In genomic region chr1:93401191-93402052, GRCm38 (mm10) we compare ENCODE assay signal across 8 mouse cellular contexts. TPM values are rescaled to one million over a fixed set of nuclear protein-coding genes. Genes with fewer than 3 reads are reported as not detected.
DNase-seq lines count a peak whose midpoint lies in the region; ATAC-seq and TF ChIP-seq lines count a peak whose summit lies in the region.
"Had no signal": no experiment of that assay in that cellular context is flagged by ENCODE, and none has a peak within 500 bp of the region (broad histone marks: within the 10 kb centered on the region; RNA-seq: fewer than 3 reads in every experiment).

No protein-coding gene starts in this region.

- 20% methylated on average over 38 of the region's 38 CpGs for WGBS in embryonic facial prominence, embryonic 13.5 days
- 12% methylated on average over 38 of the region's 38 CpGs for WGBS in intestine, postnatal 0 days
- WGBS in stomach, embryonic 16.5 days: 8% methylated on average over 38 of the region's 38 CpGs

- peak; percentile 8 to 13 for DNase-seq in urinary bladder, postnatal 36 days (ENCODE audit: low spot score in 2 of 2)
- DNase-seq in urinary bladder, postnatal 10 days (ENCODE audit: low spot score): no peak
- DNase-seq in left cerebral cortex, adult 8-10 months (ENCODE audit: low spot score in 2 of 2): no peak

- peaks cover 14% of the 10 kb centered on the region for H3K36me3 ChIP-seq in embryonic facial prominence, embryonic 13.5 days
- H3K36me3 ChIP-seq in intestine, postnatal 0 days (ENCODE audit: control insufficient read depth, insufficient read depth): peaks cover 10% of the 10 kb centered on the region
- H3K36me3 ChIP-seq in megakaryocyte, embryonic 14.5 days (replicated peaks; ENCODE audit: low read length): peaks cover 22% of the 10 kb centered on the region
- H3K36me3 ChIP-seq in stomach, embryonic 16.5 days (ENCODE audit: control insufficient read depth, insufficient read depth, low read length): no peaks in the 10 kb centered on the region

- H3K27me3 ChIP-seq in embryonic facial prominence, embryonic 13.5 days: peaks cover 3% of the 10 kb centered on the region; the same call in 1 of the 2 replicates
- H3K27me3 ChIP-seq in intestine, postnatal 0 days (replicated peaks; ENCODE audit: control insufficient read depth, insufficient read depth, low read length): no peaks in the 10 kb centered on the region
- peaks cover 49% of the 10 kb centered on the region for H3K27me3 ChIP-seq in megakaryocyte, embryonic 14.5 days (replicated peaks)
- no peaks in the 10 kb centered on the region for H3K27me3 ChIP-seq in stomach, embryonic 16.5 days (ENCODE audit: control insufficient read depth, insufficient read depth, low read length)

- peak overlapping the region; percentile 55 for H3K4me2 ChIP-seq in embryonic facial prominence, embryonic 13.5 days
- H3K4me2 ChIP-seq in intestine, postnatal 0 days (replicated peaks; ENCODE audit: low read depth): peak overlapping the region; percentile 59
- H3K4me2 ChIP-seq in stomach, embryonic 16.5 days (ENCODE audit: low read depth, low read length): peak overlapping the region; percentile 51

- TF ChIP-seq CTCF in intestine, postnatal 0 days (IDR thresholded peaks at IDR 0.05; ENCODE audit: low read depth): peak; percentile 14; the same call in 1 of the 2 replicates

- no peaks in the 10 kb centered on the region for H3K9me3 ChIP-seq in embryonic facial prominence, embryonic 13.5 days
- no peaks in the 10 kb centered on the region for H3K9me3 ChIP-seq in intestine, postnatal 0 days (ENCODE audit: control insufficient read depth)
- H3K9me3 ChIP-seq in megakaryocyte, embryonic 14.5 days: 0 out of 2 replicates have a peak, but pooled peaks cover 3% of the 10 kb centered on the region
- no peaks in the 10 kb centered on the region for H3K9me3 ChIP-seq in stomach, embryonic 16.5 days (replicated peaks; ENCODE audit: control insufficient read depth, low read length)

- H3K27ac ChIP-seq in embryonic facial prominence, embryonic 13.5 days: no peak overlapping the region
- no peak overlapping the region for H3K27ac ChIP-seq in intestine, postnatal 0 days (ENCODE audit: low read depth, low read length)
- no peak overlapping the region for H3K27ac ChIP-seq in stomach, embryonic 16.5 days (ENCODE audit: low read length)

- ATAC-seq in embryonic facial prominence, embryonic 13.5 days (ENCODE audit: insufficient number of reproducible peaks, insufficient read depth, low FRiP score, low TSS enrichment, low read depth): no peak
- ATAC-seq in intestine, postnatal 0 days: peak; percentile 19; the same call in 1 of the 2 replicates
- no peak for ATAC-seq in stomach, embryonic 16.5 days (ENCODE audit: insufficient read depth, low FRiP score)

- H3K9ac ChIP-seq in embryonic facial prominence, embryonic 13.5 days: peak overlapping the region; percentile 36; the same call in 1 of the 2 replicates
- H3K9ac ChIP-seq in intestine, postnatal 0 days (ENCODE audit: low read depth, low read length): no peak overlapping the region
- H3K9ac ChIP-seq in stomach, embryonic 16.5 days (ENCODE audit: low read length): peak overlapping the region; percentile 47

- H3K4me1 ChIP-seq in embryonic facial prominence, embryonic 13.5 days: peaks cover 8% of the 10 kb centered on the region; the same call in 1 of the 2 replicates
- H3K4me1 ChIP-seq in intestine, postnatal 0 days (replicated peaks; ENCODE audit: control insufficient read depth, insufficient read depth, low read length): no peaks in the 10 kb centered on the region
- peaks cover 41% of the 10 kb centered on the region for H3K4me1 ChIP-seq in megakaryocyte, embryonic 14.5 days
- H3K4me1 ChIP-seq in stomach, embryonic 16.5 days (ENCODE audit: control insufficient read depth, insufficient read depth, low read length): 0 out of 2 replicates have a peak, but pooled peaks cover 4% of the 10 kb centered on the region

- H3K4me3 ChIP-seq in embryonic facial prominence, embryonic 13.5 days: peak overlapping the region; percentile 33
- peak overlapping the region; percentile 16 for H3K4me3 ChIP-seq in intestine, postnatal 0 days (ENCODE audit: low read depth, low read length)
- peak overlapping the region; percentile 84 for H3K4me3 ChIP-seq in megakaryocyte, embryonic 14.5 days (replicated peaks)
- peak overlapping the region; percentile 37 for H3K4me3 ChIP-seq in stomach, embryonic 16.5 days (replicated peaks; ENCODE audit: low read length)

RNA-seq across cellular contexts. Expression of gene Ano7, which starts 27.7 kb away (rescaled TPM):
- 0.49 and 0.62 TPM in 2 replicates for polyA plus RNA-seq in embryonic facial prominence, embryonic 13.5 days (2015; fragmentation: Nextera tagmentation; extraction: Ambion mirVana)
- polyA plus RNA-seq in intestine, postnatal 0 days (2015; fragmentation: Nextera tagmentation; extraction: Ambion mirVana): 1.7 TPM in 2 replicates
- 0.02 TPM in 1 of 2 replicates, not detected in the other for polyA plus RNA-seq in megakaryocyte, embryonic 14.5 days (2012; ENCODE audit: insufficient read depth, low replicate concordance)
- 2.1 and 2.9 TPM in 2 replicates for polyA plus RNA-seq in stomach, embryonic 16.5 days (2015; fragmentation: Nextera tagmentation; extraction: Ambion mirVana)
- under 1 TPM; 0.18 to 0.74 (median 0.51) TPM for total RNA-seq in left cerebral cortex, adult 8-10 months (2022)
- total RNA-seq: heart, adult 18-20 months had no signal

RNA-seq across cellular contexts. Expression of gene Pask, which starts 58.1 kb away (rescaled TPM):
- polyA plus RNA-seq in embryonic facial prominence, embryonic 13.5 days (2015; fragmentation: Nextera tagmentation; extraction: Ambion mirVana): 17.7 and 17.9 TPM in 2 replicates
- 2.1 and 2.2 TPM in 2 replicates for polyA plus RNA-seq in intestine, postnatal 0 days (2015; fragmentation: Nextera tagmentation; extraction: Ambion mirVana)
- 0.30 and 0.83 TPM in 2 replicates for polyA plus RNA-seq in megakaryocyte, embryonic 14.5 days (2012; ENCODE audit: insufficient read depth, low replicate concordance)
- polyA plus RNA-seq in stomach, embryonic 16.5 days (2015; fragmentation: Nextera tagmentation; extraction: Ambion mirVana): 10.6 and 13.8 TPM in 2 replicates
- total RNA-seq in left cerebral cortex, adult 8-10 months (2022): 10 to 100 TPM in 1 of 4 experiments, 1 to 10 TPM in 3; 5.8 to 13.6 (median 6.3) TPM

RNA-seq across cellular contexts. Expression of gene Ppp1r7, which starts 58.8 kb away (rescaled TPM):
- polyA plus RNA-seq in embryonic facial prominence, embryonic 13.5 days (2015; fragmentation: Nextera tagmentation; extraction: Ambion mirVana): 57.9 and 64.2 TPM in 2 replicates
- polyA plus RNA-seq in intestine, postnatal 0 days (2015; fragmentation: Nextera tagmentation; extraction: Ambion mirVana): 32.9 and 33.0 TPM in 2 replicates
- polyA plus RNA-seq in megakaryocyte, embryonic 14.5 days (2012; ENCODE audit: insufficient read depth, low replicate concordance): 6.9 and 18.6 TPM in 2 replicates
- polyA plus RNA-seq in stomach, embryonic 16.5 days (2015; fragmentation: Nextera tagmentation; extraction: Ambion mirVana): 50.3 and 61.1 TPM in 2 replicates
- 100 to 1,000 TPM in 2 of 4 experiments, 10 to 100 TPM in 2; 85.0 to 107 (median 96.8) TPM for total RNA-seq in left cerebral cortex, adult 8-10 months (2022)

Comparison
In these comparisons a context has a peak if more than half of its experiments do, and no peak if none do; other contexts are left out.
1. DNase-seq: peak in urinary bladder, postnatal 36 days (2 of 2); none in urinary bladder, postnatal 10 days (single experiment) and left cerebral cortex, adult 8-10 months (0 of 2).
2. H3K4me3 ChIP-seq: peak in every context shown above with its lines; median percentile 84 in megakaryocyte, embryonic 14.5 days; 37 in stomach, embryonic 16.5 days; 33 in embryonic facial prominence, embryonic 13.5 days; 16 in intestine, postnatal 0 days.
3. Peak in every context shown above with its lines, with median percentiles within 50 percentile points of each other: H3K4me2 ChIP-seq.